Mouse (Mus musculus): ENCODE results near the gene Rps6kc1. TPM values are rescaled to one million over a fixed set of nuclear protein-coding genes. Genes with fewer than 3 reads are reported as not detected.
"Not testable (repeated sequence)": the region's sequence is repeated elsewhere in the genome, so short reads cannot be mapped to it uniquely, and the experiment has no call there.

Rps6kc1 gene
- polyA plus RNA-seq, 1 experiment from 2014 or later, result 28.4 TPM

DNA sequence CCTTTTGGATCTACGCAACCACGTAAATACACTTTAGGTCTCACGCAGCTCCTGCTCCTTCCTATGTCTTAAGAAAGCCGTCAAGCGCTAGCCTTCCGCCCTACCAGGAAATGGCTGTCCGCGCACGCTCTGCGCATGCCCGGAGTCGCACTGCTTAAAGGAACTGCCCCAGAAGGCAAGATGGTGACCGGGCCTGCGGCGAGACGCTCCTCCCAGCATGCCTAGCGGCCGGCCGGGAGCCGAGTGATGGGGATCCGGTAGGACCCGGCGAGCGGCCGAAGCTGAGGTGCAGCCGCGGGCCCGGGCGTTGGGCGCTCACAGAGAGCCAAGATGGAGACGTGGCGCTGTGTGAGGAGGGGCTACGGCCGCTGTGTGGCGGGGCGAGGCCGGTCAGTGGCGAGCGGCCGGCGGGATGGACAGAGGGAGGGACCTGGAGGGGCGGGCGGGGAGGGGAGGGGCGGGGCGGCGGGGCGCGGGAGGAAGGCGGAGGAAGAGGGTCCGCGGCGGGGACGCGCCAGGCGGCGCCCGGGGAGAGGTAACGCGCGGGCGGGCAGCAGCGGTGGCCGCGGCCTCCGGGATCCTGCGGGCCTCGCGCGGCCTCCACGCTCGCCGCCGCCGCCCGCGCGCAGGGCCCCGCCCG is 16.9 kb upstream of the Rps6kc1 start:
- WGBS, result under 1% methylated on average over 54 of the region's 79 CpGs

DNA sequence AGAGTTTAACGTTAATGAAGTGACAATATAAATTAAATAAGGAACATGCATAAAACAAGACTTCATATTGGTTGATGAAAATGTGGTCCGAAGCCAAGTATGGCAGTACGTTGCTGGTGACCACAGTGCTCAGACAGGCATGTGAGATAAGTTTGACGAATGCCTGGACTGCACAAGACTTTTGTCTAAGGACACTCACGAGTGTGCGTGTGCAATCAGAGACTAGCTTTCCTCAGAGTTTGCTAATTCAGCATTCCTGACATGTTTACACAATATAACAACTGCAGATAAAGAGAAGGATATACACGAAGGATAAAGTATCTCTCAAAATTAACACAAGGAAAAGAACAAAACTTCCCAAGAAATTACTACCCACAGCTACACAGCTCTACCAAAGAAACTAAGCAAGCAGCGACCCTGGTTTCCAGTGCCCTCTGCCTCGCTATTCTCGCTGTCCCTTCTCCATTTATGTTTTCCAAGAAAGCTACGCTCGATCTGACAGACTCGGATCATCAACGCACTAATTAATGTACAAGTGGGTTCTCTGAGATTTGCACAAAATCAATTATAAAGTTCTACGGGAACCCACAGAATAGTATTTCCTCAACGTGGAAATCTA is 16.3 kb upstream of the Rps6kc1 start:
- Histone ChIP-seq H3K4me2 (replicated peaks) (peak overlapping the region; percentile 62), H3K9ac (replicated peaks) (peak overlapping the region; percentile 89), H3K4me3 (peak overlapping the region; percentile 70), H3K9me3 (no peaks in the 10 kb centered on the region), H3K27ac (replicated peaks) (peak overlapping the region; percentile 99), H3K27me3 (no peaks in the 10 kb centered on the region), H3K36me3 (no peaks in the 10 kb centered on the region), H3K4me1 (peaks cover 18% of the 10 kb centered on the region)
- 20% methylated on average over 16 of the region's 16 CpGs for WGBS
- ATAC-seq (replicated peaks), result peak; percentile 25

More for the DNA sequence above, 16.9 kb upstream of the Rps6kc1 start:
- no peaks in the 10 kb centered on the region for H3K9me3 ChIP-seq
- H3K27ac ChIP-seq (replicated peaks), result peak overlapping the region; percentile 99
- peak overlapping the region; percentile 89 for H3K9ac ChIP-seq (replicated peaks)
- ATAC-seq (replicated peaks), result peak; percentile 98
- H3K4me2 ChIP-seq (replicated peaks), result peak overlapping the region; percentile 62
- peak overlapping the region; percentile 70 for H3K4me3 ChIP-seq
- no peaks in the 10 kb centered on the region for H3K27me3 ChIP-seq
- 0 out of 2 replicates have a peak, but pooled peaks cover 2% of the 10 kb centered on the region for H3K36me3 ChIP-seq
- H3K4me1 ChIP-seq, result peaks cover 18% of the 10 kb centered on the region

DNA sequence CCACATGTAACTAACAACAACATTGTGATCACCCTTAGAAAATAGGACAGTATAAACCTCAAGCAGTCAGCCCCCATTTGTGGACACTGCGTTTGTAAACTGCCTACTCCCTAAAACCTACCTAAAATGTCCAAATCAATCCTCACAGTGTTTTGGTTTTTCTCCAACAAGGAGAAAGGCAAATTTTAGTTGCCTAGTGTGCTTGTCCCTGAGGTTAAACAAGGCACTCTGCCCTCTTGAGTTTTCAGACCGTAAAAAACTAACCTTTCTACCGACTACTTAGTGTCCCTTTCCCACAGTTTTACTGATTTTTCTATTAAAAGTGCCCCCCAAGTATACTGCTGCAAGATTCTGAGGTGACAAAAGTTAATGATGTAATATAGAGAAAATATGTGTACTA is 15.7 kb upstream of the Rps6kc1 start:
- Histone ChIP-seq H3K36me3 (no peaks in the 10 kb centered on the region), H3K4me1 (peaks cover 18% of the 10 kb centered on the region), H3K9ac (replicated peaks) (no peak overlapping the region), H3K4me3 (no peak overlapping the region), H3K27me3 (no peaks in the 10 kb centered on the region), H3K4me2 (replicated peaks) (peak overlapping the region; percentile 62; the same call in 1 of the 2 replicates), H3K27ac (replicated peaks) (no peak overlapping the region), H3K9me3 (no peaks in the 10 kb centered on the region)
- 94% methylated on average over 3 of the region's 3 CpGs for WGBS
- no peak for ATAC-seq (replicated peaks)

DNA sequence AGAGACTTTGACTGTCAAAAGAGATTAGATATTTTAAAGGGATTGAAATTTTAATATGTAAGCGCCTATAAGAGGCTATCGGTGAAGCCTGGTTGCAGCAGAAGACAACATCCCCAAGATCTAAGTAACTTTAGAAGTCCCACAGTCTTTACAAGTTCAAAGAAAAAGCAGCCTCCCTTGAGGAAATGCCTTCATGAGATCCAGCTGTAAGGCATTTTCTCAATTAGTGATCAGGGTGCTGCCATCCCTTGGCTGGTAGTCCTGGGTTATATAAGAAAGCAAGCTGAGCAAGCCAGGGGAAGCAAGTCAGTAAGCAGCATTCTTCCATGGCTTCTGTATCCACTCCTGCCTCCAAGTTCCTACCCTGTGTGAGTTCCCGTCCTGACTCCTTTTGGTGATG is 13.2 kb upstream of the Rps6kc1 start, which contains the start of gene Angel2:
Angel2 (plus strand) TSS at position 301 of the 400 bp plus-strand sequence.
- not testable (repeated sequence) for H3K4me2 ChIP-seq (replicated peaks); H3K36me3 ChIP-seq; H3K4me3 ChIP-seq; H3K9me3 ChIP-seq; H3K9ac ChIP-seq (replicated peaks); H3K27me3 ChIP-seq; H3K27ac ChIP-seq (replicated peaks); ATAC-seq (replicated peaks)
- 88% methylated on average over 3 of the region's 3 CpGs for WGBS
- peaks cover 17% of the 10 kb centered on the region for H3K4me1 ChIP-seq

DNA sequence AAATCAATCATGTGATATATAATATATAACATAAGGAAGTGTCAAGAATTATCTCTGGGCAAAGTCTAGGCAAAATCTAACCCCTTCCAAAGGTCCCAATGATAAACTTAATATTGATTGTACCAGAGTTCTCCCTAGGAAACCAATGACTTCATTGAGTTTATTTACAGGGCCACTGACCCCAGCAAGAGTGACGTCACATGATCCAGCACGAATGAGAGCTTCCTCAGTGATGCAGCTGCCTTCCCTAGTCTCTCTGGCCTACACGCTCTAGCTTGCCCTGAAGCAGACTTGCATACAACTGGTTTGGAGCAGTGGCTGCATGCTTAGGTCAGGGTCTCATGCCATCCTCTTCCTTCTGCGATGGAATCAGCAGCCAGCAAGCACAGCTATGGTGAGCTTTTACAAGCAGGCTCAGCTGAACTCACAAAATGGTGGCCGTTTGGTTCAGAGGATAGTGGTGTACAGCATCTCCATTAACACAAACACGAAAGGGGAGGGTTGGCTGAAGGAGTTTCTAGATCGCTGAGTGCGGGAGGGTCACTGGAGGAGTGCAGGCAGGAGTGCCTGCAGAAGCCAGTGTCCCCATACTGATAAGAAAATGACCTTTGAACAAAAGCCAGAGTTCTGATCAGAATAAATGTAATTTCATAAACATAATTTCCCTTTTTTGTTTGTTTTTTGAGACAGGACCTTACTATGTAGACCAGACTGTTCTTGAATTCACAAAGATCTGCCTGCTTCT is 8.3 kb upstream of the Rps6kc1 start:
- Histone ChIP-seq H3K4me2 (replicated peaks) (no peak overlapping the region), H3K27ac (replicated peaks) (no peak overlapping the region), H3K27me3 (no peaks in the 10 kb centered on the region), H3K36me3 (no peaks in the 10 kb centered on the region), H3K9ac (replicated peaks) (no peak overlapping the region), H3K4me1 (no peaks in the 10 kb centered on the region), H3K4me3 (no peak overlapping the region), H3K9me3 (no peaks in the 10 kb centered on the region)
- no peak for ATAC-seq (replicated peaks)
- WGBS, result 78% methylated on average over 8 of the region's 8 CpGs

DNA sequence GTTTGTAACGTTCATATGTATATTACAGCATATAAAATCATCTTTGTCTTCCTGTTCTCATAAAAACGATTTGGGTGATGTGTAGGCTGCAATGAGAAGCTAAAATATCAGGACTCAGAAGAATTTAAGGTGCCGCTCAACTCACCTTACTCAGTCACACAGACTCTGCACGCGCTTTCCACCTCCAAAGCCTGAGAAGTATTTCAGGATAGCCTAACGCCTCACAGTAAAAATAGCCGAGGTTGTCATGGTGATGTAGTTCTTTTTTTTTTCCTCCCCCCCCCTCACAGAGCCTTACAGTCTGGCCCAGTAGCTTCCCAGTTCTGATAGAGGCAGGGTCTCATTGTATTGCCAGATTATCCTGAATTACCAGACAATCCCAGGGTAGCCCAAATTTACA is 7.4 kb upstream of the Rps6kc1 start:
- Histone ChIP-seq H3K4me2 (replicated peaks) (no peak overlapping the region), H3K27ac (replicated peaks) (no peak overlapping the region), H3K4me3 (no peak overlapping the region), H3K9ac (replicated peaks) (no peak overlapping the region), H3K36me3 (no peaks in the 10 kb centered on the region), H3K9me3 (no peaks in the 10 kb centered on the region), H3K4me1 (no peaks in the 10 kb centered on the region), H3K27me3 (no peaks in the 10 kb centered on the region)
- no peak for ATAC-seq (replicated peaks)
- WGBS, result 61% methylated on average over 7 of the region's 7 CpGs

DNA sequence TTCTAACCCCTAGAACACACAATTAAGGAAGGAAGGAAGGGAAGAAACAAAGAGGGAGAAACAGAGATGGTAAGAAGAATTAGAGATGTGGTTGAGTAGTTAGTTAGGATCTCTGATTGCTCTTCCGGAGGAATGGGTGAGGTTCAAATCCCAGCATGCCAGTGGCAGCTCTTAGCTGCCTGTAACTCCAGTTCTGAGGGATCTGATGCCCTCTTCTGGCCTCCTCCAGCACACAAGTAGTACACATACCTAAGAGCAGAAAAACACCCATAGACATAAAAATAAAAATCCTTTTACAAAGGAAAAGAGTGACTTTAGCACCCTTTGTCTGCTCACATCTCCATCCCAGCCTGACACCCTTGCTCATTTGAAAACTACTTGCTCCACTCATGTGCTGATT is 1.1 kb upstream of the Rps6kc1 start:
- Histone ChIP-seq H3K4me1 (peaks cover 23% of the 10 kb centered on the region), H3K36me3 (no peaks in the 10 kb centered on the region), H3K27me3 (no peaks in the 10 kb centered on the region), H3K9ac (replicated peaks) (no peak overlapping the region), H3K27ac (replicated peaks) (no peak overlapping the region), H3K4me3 (no peak overlapping the region), H3K9me3 (no peaks in the 10 kb centered on the region), H3K4me2 (replicated peaks) (no peak overlapping the region)
- 52% methylated on average over 1 of the region's 1 CpGs for WGBS
- no peak for ATAC-seq (replicated peaks)

DNA sequence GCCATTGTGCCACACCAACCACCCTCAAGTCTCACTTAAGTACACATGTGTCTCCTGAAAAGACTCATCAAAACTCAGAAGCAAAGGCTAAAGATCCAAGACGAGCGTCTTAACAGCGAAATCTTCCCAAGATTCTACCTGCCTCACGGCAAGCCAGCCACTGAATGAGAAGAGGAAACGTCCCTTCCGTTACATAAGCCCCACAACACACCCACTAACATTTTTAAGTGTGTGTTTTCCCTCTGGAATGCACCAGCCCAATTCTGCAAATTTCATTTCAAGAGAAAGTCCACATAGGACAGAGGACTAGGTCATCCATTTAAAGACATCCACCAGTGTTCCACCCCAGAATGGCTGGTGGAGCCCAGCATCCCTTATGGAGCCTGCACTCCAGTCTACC is 734 bp downstream of the Rps6kc1 start:
- no peaks in the 10 kb centered on the region for H3K27me3 ChIP-seq
- H3K36me3 ChIP-seq, result no peaks in the 10 kb centered on the region
- WGBS, result 76% methylated on average over 6 of the region's 6 CpGs
- no peak for ATAC-seq (replicated peaks)
- H3K9me3 ChIP-seq, result no peaks in the 10 kb centered on the region
- H3K4me2 ChIP-seq (replicated peaks), result peak overlapping the region; percentile 84
- H3K9ac ChIP-seq (replicated peaks), result peak overlapping the region; percentile 83
- peak overlapping the region; percentile 84 for H3K4me3 ChIP-seq
- no peak overlapping the region for H3K27ac ChIP-seq (replicated peaks)
- H3K4me1 ChIP-seq, result peaks cover 23% of the 10 kb centered on the region

DNA sequence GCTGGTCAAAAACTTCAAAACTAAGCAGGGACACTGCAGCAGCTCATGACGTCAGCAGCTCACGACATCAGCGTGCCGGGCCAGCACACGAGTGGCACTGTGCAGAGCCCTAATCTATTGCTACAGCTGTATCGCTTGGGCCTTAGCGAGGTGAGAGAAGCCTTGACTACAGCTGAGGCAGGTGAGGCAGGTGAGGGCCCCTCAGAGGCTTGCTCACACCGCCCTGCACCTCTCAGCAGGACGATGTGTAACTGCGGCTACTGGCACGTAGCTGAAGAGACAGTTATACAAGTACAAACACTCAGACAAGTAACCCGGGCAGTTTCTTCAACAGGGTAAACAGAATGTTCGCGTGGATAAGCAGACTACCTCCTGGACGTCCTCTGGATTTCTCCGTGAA is 6.9 kb downstream of the Rps6kc1 start:
- Histone ChIP-seq H3K27me3 (no peaks in the 10 kb centered on the region), H3K4me2 (replicated peaks) (no peak overlapping the region), H3K27ac (replicated peaks) (no peak overlapping the region), H3K9ac (replicated peaks) (no peak overlapping the region), H3K9me3 (no peaks in the 10 kb centered on the region), H3K4me3 (no peak overlapping the region), H3K4me1 (peaks cover 2% of the 10 kb centered on the region; the same call in 1 of the 2 replicates), H3K36me3 (peaks cover 17% of the 10 kb centered on the region)
- WGBS, result 92% methylated on average over 16 of the region's 16 CpGs
- ATAC-seq (replicated peaks), result no peak

DNA sequence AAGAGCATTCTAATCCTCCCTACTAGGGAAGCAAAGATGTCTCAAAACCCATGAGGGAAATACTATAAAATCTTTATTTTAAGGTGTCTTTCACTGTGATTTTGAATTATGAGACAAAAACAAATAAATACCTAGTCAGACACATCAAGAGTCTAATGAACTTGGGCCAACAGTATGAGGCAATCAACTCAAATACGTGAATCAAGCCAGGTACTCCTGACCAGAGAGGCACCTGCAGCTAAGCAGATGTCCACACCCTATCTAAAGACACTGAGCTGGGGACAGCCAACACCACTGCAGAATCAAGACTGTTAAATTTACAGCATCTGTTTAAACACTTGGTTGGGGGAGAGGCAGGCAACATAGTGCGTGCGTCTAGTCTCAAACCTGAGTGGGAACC is 7.4 kb downstream of the Rps6kc1 start:
- WGBS, result 98% methylated on average over 3 of the region's 3 CpGs
- Histone ChIP-seq H3K4me1 (no peaks in the 10 kb centered on the region), H3K4me3 (no peak overlapping the region), H3K4me2 (replicated peaks) (no peak overlapping the region), H3K27me3 (no peaks in the 10 kb centered on the region), H3K27ac (replicated peaks) (no peak overlapping the region), H3K9me3 (no peaks in the 10 kb centered on the region), H3K9ac (replicated peaks) (no peak overlapping the region), H3K36me3 (peaks cover 17% of the 10 kb centered on the region)
- ATAC-seq (replicated peaks), result no peak

DNA sequence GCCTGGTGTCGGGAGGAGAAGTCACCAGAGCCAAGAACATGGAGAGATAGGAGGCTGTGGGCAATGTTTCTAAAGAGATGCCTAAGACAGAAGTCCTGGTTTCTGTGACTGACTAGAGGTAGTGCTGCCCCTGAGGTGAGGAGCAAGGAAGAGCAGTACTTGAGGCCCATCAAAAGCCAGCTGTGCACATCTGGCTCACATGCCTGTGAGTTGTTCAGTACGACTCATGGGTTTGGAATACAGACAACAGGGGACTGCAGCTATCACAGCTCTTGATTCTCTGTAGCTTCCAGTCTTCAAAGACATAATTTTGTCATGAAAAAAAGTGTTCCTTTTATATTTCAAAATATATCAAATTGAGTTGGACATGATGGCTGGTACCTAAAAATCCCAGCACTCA is 10.5 kb downstream of the Rps6kc1 start:
- Histone ChIP-seq H3K9me3 (no peaks in the 10 kb centered on the region), H3K27ac (replicated peaks) (no peak overlapping the region), H3K27me3 (no peaks in the 10 kb centered on the region), H3K9ac (replicated peaks) (no peak overlapping the region), H3K4me1 (no peaks in the 10 kb centered on the region), H3K36me3 (peaks cover 23% of the 10 kb centered on the region), H3K4me2 (replicated peaks) (no peak overlapping the region), H3K4me3 (no peak overlapping the region)
- 70% methylated on average over 2 of the region's 2 CpGs for WGBS
- no peak for ATAC-seq (replicated peaks)

DNA sequence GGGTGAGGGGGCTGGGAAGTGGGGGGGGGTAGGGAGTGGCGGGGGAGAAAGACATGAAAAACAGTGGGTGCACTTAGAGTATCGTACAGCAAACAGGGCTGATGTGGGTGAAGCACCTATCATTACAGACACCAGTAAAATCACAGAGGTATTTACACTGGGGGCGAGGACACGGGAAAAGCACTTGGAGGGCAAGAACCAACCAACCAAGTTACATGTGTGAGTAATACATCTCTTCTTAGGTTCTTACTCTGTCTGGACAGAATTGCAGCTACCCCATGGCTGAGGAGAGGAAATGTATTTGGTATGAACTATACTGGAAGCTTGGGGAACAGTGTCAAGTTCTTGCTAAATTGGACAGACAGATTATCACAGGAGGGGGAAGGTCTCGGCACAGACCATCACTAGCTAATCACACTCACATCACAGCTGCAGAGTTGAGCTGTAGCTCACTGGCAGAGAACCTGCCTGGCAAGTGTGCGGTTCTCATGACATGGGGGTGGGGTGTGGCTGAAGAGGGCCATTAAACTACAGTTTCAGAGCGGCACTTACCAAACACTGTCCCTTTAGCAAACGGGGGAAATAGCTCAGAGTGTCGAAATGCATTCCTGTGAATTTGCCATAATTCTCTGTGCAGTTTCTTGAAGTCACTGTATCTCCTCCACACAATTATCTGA is 12.5 kb downstream of the Rps6kc1 start:
- Histone ChIP-seq H3K9ac (replicated peaks) (no peak overlapping the region), H3K9me3 (no peaks in the 10 kb centered on the region), H3K27ac (replicated peaks) (no peak overlapping the region), H3K4me2 (replicated peaks) (no peak overlapping the region), H3K27me3 (no peaks in the 10 kb centered on the region), H3K36me3 (peaks cover 16% of the 10 kb centered on the region), H3K4me3 (no peak overlapping the region), H3K4me1 (no peaks in the 10 kb centered on the region)
- no peak for ATAC-seq (replicated peaks)
- 90% methylated on average over 9 of the region's 9 CpGs for WGBS
